Mouse (Mus musculus): ENCODE data around the gene Ctdnep1. TPM values are rescaled to one million over a fixed set of nuclear protein-coding genes. Genes with fewer than 3 reads are reported as not detected.

Gene Ctdnep1
- total RNA-seq, 2 experiments from 2014 or later: 19.3 to 254 TPM

- no peak for ATAC-seq (replicated peaks; ENCODE audit: poor library complexity, severe bottlenecking)
These were observed 42.7 kb downstream of the Ctdnep1 start for GRCm38 (mm10) chr11:70023481-70024150.

DNA sequence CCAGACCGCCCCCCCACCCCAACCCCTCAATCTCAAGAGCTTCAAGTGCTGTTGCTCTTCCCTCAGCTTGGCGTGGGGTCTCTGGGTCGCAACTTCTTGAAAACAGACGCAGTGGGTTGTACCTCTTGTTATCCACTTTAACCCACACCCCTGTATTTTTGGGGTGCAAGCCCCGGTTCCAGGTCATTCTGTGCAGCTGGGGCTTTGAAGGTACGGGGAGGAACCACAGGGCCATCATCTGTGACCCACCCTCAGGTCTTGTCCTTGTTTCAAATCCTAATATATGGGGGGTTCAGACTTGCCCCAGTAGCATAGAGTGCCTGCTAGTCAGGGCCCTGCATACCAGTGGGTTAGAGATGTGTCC, 43.2 kb downstream of the Ctdnep1 start:
- no peak for ATAC-seq (replicated peaks; ENCODE audit: poor library complexity, severe bottlenecking)

GRCm38 (mm10) chr11:70026689-70027088, 45.7 kb downstream of the Ctdnep1 start:
- ATAC-seq (replicated peaks; ENCODE audit: poor library complexity, severe bottlenecking): no peak

DNA sequence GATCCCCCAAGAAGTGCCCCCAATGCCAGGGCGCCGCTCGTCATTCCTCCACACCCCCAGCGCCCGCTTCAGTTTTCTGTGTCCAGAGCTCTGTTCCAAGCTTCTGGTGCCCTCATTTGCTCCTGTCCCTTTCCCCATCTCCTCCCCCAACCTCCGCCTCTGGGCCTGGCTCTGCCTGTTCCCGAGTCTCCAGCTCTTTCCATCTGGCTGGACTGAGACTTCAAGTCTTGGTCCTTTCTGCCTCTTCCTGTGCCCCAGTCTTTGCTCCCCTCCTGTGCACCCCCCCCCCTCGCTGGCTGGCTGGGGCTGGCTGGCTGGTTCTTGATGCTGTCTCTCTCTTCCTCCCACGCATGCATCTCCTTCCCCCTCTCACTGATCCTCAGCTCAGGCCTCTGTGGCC, 46.4 kb downstream of the Ctdnep1 start:
- ATAC-seq (replicated peaks; ENCODE audit: poor library complexity, severe bottlenecking): no peak

DNA sequence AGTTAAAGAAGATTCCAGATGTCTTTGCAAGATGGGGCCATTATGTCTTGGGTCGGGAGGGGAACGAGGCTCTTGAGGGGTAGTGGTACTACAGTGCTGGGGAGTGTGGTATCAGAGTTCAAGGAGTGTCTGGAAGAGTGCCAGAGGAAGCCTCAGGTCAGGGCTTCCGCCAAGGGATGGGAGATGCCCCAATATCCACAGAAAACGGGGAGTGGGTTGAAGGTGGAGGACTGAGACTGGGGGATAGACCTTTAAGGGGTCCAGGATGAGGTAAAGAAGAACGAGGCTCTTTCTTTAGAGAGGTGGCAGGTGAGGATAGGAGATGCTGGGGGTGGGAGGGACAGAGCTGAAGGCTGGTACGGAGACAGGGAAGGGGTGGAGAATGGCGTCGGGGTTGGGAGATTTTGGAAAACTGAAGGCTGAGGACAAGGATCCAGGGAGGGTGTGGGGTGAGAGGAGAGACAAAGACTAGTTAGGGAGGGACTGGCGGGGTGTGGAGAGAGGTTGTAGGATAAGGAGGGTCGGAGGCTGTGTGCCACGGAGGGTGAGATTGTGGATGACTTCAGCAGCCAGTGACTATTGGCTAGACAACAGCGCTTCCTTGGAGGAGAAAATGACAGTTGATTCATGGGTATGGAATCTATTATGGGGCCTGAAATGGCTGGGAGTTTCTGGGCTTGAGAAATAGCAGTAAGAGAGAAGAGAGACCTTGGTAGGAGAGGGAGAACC, 47.6 kb downstream of the Ctdnep1 start:
- no peak for ATAC-seq (replicated peaks; ENCODE audit: poor library complexity, severe bottlenecking)

GRCm38 (mm10) chr11:70029130-70029801, 48.3 kb downstream of the Ctdnep1 start:
- ATAC-seq (replicated peaks; ENCODE audit: poor library complexity, severe bottlenecking): peak; percentile 69

DNA sequence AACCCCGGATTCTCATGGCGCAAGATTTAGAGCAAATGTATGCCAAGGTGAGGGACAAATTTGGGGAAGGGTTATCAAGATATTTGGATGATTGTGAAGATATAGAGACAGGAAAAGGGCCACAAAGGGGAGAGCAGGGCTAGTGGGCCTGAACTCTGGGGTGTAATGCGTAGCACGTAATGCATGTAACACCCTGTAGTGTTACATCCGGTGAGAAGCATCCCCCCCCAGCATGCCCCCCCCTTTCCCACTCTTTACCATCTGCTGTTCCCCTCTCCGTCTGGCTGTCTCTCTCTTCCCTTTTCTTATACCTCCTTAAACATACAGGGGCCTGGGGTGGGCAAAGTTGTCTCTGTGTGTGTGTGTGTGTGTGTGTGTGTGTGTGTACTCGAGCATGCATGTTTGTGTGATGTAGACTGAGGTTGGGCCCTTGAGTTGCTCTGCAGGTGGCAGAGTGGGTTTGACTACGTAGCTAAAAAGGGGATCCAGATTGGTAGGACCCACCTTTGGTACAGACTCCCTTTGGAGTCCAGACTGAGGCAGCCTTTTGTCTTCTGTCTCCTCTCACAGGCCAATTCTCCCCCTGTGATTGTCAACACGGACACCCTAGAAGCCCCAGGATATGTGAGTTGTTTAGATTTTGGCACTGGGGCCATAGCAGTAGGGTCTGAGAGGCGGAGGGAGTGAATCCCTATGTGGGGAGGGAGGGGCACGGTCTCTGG, 49.0 kb downstream of the Ctdnep1 start:
- peak; percentile 25; the same call in 1 of the 2 replicates for ATAC-seq (replicated peaks; ENCODE audit: poor library complexity, severe bottlenecking)

- no peak for ATAC-seq (replicated peaks; ENCODE audit: poor library complexity, severe bottlenecking)
These were observed 49.8 kb downstream of the Ctdnep1 start for GRCm38 (mm10) chr11:70030651-70031320.

DNA sequence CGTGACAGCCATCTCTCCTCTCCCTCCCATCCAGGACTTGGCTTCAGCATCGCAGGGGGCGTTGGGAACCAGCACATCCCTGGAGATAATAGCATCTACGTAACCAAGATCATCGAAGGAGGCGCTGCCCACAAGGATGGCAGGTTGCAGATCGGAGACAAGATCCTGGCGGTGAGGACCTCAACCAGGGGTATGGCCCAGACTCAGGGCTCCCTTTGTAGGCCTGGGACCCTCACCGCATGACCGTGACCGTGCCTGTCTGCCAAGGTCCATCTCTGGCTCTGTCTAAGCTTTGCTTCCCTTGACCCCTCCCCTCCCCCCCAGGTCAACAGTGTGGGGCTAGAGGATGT, 50.3 kb downstream of the Ctdnep1 start:
- no peak for ATAC-seq (replicated peaks; ENCODE audit: poor library complexity, severe bottlenecking)

DNA sequence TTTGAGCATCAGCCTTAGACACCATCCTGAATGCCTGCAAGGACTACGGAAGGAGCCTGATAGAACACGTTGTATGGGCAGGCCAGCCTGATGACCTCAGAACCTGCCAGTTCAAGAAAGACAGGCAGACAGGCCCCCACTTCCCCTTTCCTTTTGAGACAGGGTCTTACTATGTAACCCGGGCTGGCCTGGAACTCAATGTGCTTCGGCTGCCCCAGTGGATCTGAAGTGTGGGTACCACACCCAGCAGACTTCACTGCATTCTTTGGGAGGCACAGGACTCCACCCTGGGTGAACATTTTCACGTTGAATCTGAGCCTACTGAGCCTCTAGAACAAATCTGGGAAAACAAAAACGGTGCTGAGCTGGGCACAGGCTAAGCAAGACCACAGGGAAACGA, 57.2 kb downstream of the Ctdnep1 start:
- ATAC-seq (replicated peaks; ENCODE audit: poor library complexity, severe bottlenecking): peak; percentile 44; the same call in 1 of the 2 replicates

- no peak for ATAC-seq (replicated peaks; ENCODE audit: poor library complexity, severe bottlenecking)
These were observed 58.7 kb downstream of the Ctdnep1 start for GRCm38 (mm10) chr11:70039631-70040030.

- ATAC-seq (replicated peaks; ENCODE audit: poor library complexity, severe bottlenecking): no peak
These were observed 59.2 kb downstream of the Ctdnep1 start for GRCm38 (mm10) chr11:70040184-70040583.

Other genes with a start within 250 kb of the Ctdnep1 start
Only the 30 nearest of the 36 such genes appear.
- not detected in 2 replicates for gene Chrnb1, start 185.2 kb upstream of the Ctdnep1 start, total RNA-seq (2014; fragmentation: Nextera tagmentation)
- gene Chrnb1, start 185.2 kb upstream of the Ctdnep1 start, total RNA-seq (2017): 0.82 TPM in 1 of 2 replicates, not detected in the other
- 1.6 and 2.9 TPM in 2 replicates for gene Fgf11, start 179.3 kb upstream of the Ctdnep1 start, total RNA-seq (2014; fragmentation: Nextera tagmentation)
- gene Fgf11, start 179.3 kb upstream of the Ctdnep1 start, total RNA-seq (2017): not detected in 2 replicates
- gene Tmem102, start 175.5 kb upstream of the Ctdnep1 start, total RNA-seq (2014; fragmentation: Nextera tagmentation): not detected in 2 replicates
- not detected in 2 replicates for gene Tmem102, start 175.5 kb upstream of the Ctdnep1 start, total RNA-seq (2017)
- gene Gm39566, start 165.9 kb upstream of the Ctdnep1 start, total RNA-seq (2014; fragmentation: Nextera tagmentation): not detected in 2 replicates
- gene Gm39566, start 165.9 kb upstream of the Ctdnep1 start, total RNA-seq (2017): not detected in 2 replicates
- not detected in 2 replicates for gene Spem2, start 162.7 kb upstream of the Ctdnep1 start, total RNA-seq (2014; fragmentation: Nextera tagmentation)
- not detected in 2 replicates for gene Spem2, start 162.7 kb upstream of the Ctdnep1 start, total RNA-seq (2017)
- gene Spem1, start 159.0 kb upstream of the Ctdnep1 start, total RNA-seq (2014; fragmentation: Nextera tagmentation): not detected in 2 replicates
- gene Spem1, start 159.0 kb upstream of the Ctdnep1 start, total RNA-seq (2017): not detected in 2 replicates
- 13.5 and 33.1 TPM in 2 replicates for gene Nlgn2, start 143.4 kb upstream of the Ctdnep1 start, total RNA-seq (2014; fragmentation: Nextera tagmentation)
- 4.0 and 7.4 TPM in 2 replicates for gene Nlgn2, start 143.4 kb upstream of the Ctdnep1 start, total RNA-seq (2017)
- gene Tmem256, start 142.6 kb upstream of the Ctdnep1 start, total RNA-seq (2014; fragmentation: Nextera tagmentation): 294 and 359 TPM in 2 replicates
- gene Tmem256, start 142.6 kb upstream of the Ctdnep1 start, total RNA-seq (2017): 118 and 164 TPM in 2 replicates
- gene Plscr3, start 134.8 kb upstream of the Ctdnep1 start, total RNA-seq (2014; fragmentation: Nextera tagmentation): 108 and 109 TPM in 2 replicates
- gene Plscr3, start 134.8 kb upstream of the Ctdnep1 start, total RNA-seq (2017): 24.9 and 25.2 TPM in 2 replicates
- 0.60 TPM in 1 of 2 replicates, not detected in the other for gene Tnk1, start 122.4 kb upstream of the Ctdnep1 start, total RNA-seq (2014; fragmentation: Nextera tagmentation)
- not detected in 2 replicates for gene Tnk1, start 122.4 kb upstream of the Ctdnep1 start, total RNA-seq (2017)
- gene Tmem95, start 103.1 kb upstream of the Ctdnep1 start, total RNA-seq (2014; fragmentation: Nextera tagmentation): not detected in 2 replicates
- not detected in 2 replicates for gene Tmem95, start 103.1 kb upstream of the Ctdnep1 start, total RNA-seq (2017)
- gene Kctd11, start 99.8 kb upstream of the Ctdnep1 start, total RNA-seq (2014; fragmentation: Nextera tagmentation): 0.41 and 4.2 TPM in 2 replicates
- gene Kctd11, start 99.8 kb upstream of the Ctdnep1 start, total RNA-seq (2017): 1.1 and 2.6 TPM in 2 replicates
- 52.4 and 65.1 TPM in 2 replicates for gene Acap1, start 85.6 kb upstream of the Ctdnep1 start, total RNA-seq (2014; fragmentation: Nextera tagmentation)
- gene Acap1, start 85.6 kb upstream of the Ctdnep1 start, total RNA-seq (2017): 47.0 and 50.7 TPM in 2 replicates
- 1.3 and 3.5 TPM in 2 replicates for gene 2810408A11Rik, start 80.2 kb upstream of the Ctdnep1 start, total RNA-seq (2014; fragmentation: Nextera tagmentation)
- gene 2810408A11Rik, start 80.2 kb upstream of the Ctdnep1 start, total RNA-seq (2017): 3.6 and 6.4 TPM in 2 replicates
- gene Neurl4, start 80.1 kb upstream of the Ctdnep1 start, total RNA-seq (2014; fragmentation: Nextera tagmentation): 32.0 and 38.9 TPM in 2 replicates
- 20.7 and 27.5 TPM in 2 replicates for gene Neurl4, start 80.1 kb upstream of the Ctdnep1 start, total RNA-seq (2017)
- gene Gps2, start 67.3 kb upstream of the Ctdnep1 start, total RNA-seq (2014; fragmentation: Nextera tagmentation): 71.5 and 99.8 TPM in 2 replicates
- gene Gps2, start 67.3 kb upstream of the Ctdnep1 start, total RNA-seq (2017): 47.1 and 58.2 TPM in 2 replicates
- gene Eif5a, start 59.2 kb upstream of the Ctdnep1 start, total RNA-seq (2014; fragmentation: Nextera tagmentation): 1,453 and 1,476 TPM in 2 replicates
- 890 and 976 TPM in 2 replicates for gene Eif5a, start 59.2 kb upstream of the Ctdnep1 start, total RNA-seq (2017)
- gene Ybx2, start 45.4 kb upstream of the Ctdnep1 start, total RNA-seq (2014; fragmentation: Nextera tagmentation): not detected in 2 replicates
- gene Ybx2, start 45.4 kb upstream of the Ctdnep1 start, total RNA-seq (2017): 2.1 TPM in 1 of 2 replicates, not detected in the other
- gene Slc2a4, start 33.0 kb upstream of the Ctdnep1 start, total RNA-seq (2014; fragmentation: Nextera tagmentation): not detected in 2 replicates
- not detected in 2 replicates for gene Slc2a4, start 33.0 kb upstream of the Ctdnep1 start, total RNA-seq (2017)
- not detected in 2 replicates for gene Cldn7, start 16.4 kb upstream of the Ctdnep1 start, total RNA-seq (2014; fragmentation: Nextera tagmentation)
- gene Cldn7, start 16.4 kb upstream of the Ctdnep1 start, total RNA-seq (2017): not detected in 2 replicates
- 59.4 and 70.0 TPM in 2 replicates for gene Elp5, start 1.4 kb downstream of the Ctdnep1 start, total RNA-seq (2014; fragmentation: Nextera tagmentation)
- gene Elp5, start 1.4 kb downstream of the Ctdnep1 start, total RNA-seq (2017): 58.2 and 77.5 TPM in 2 replicates
- gene Gabarap, start 10.0 kb downstream of the Ctdnep1 start, total RNA-seq (2014; fragmentation: Nextera tagmentation): 288 and 367 TPM in 2 replicates
- 239 and 250 TPM in 2 replicates for gene Gabarap, start 10.0 kb downstream of the Ctdnep1 start, total RNA-seq (2017)
- gene Phf23, start 14.6 kb downstream of the Ctdnep1 start, total RNA-seq (2014; fragmentation: Nextera tagmentation): 41.7 and 45.8 TPM in 2 replicates
- 30.2 and 32.3 TPM in 2 replicates for gene Phf23, start 14.6 kb downstream of the Ctdnep1 start, total RNA-seq (2017)
- gene Dvl2, start 19.4 kb downstream of the Ctdnep1 start, total RNA-seq (2014; fragmentation: Nextera tagmentation): 4.6 and 24.5 TPM in 2 replicates
- gene Dvl2, start 19.4 kb downstream of the Ctdnep1 start, total RNA-seq (2017): 16.1 and 18.0 TPM in 2 replicates
- 39.7 and 55.8 TPM in 2 replicates for gene Acadvl, start 34.3 kb downstream of the Ctdnep1 start, total RNA-seq (2014; fragmentation: Nextera tagmentation)
- 40.3 and 42.1 TPM in 2 replicates for gene Acadvl, start 34.3 kb downstream of the Ctdnep1 start, total RNA-seq (2017)
- gene Dlg4, start 35.8 kb downstream of the Ctdnep1 start, total RNA-seq (2014; fragmentation: Nextera tagmentation): 11.4 and 12.3 TPM in 2 replicates
- 1.3 and 3.5 TPM in 2 replicates for gene Dlg4, start 35.8 kb downstream of the Ctdnep1 start, total RNA-seq (2017)
- gene Asgr1, start 72.9 kb downstream of the Ctdnep1 start, total RNA-seq (2014; fragmentation: Nextera tagmentation): not detected in 2 replicates
- gene Asgr1, start 72.9 kb downstream of the Ctdnep1 start, total RNA-seq (2017): not detected in 2 replicates
- 3.9 TPM in 1 of 2 replicates, not detected in the other for gene Asgr2, start 111.5 kb downstream of the Ctdnep1 start, total RNA-seq (2014; fragmentation: Nextera tagmentation)
- gene Asgr2, start 111.5 kb downstream of the Ctdnep1 start, total RNA-seq (2017): not detected in 2 replicates
- gene Mgl2, start 149.2 kb downstream of the Ctdnep1 start, total RNA-seq (2014; fragmentation: Nextera tagmentation): 11.3 and 13.2 TPM in 2 replicates
- gene Mgl2, start 149.2 kb downstream of the Ctdnep1 start, total RNA-seq (2017): 36.5 and 37.9 TPM in 2 replicates
- 6.9 and 11.3 TPM in 2 replicates for gene Clec10a, start 175.0 kb downstream of the Ctdnep1 start, total RNA-seq (2014; fragmentation: Nextera tagmentation)
- 9.8 and 13.9 TPM in 2 replicates for gene Clec10a, start 175.0 kb downstream of the Ctdnep1 start, total RNA-seq (2017)

All from granulocyte monocyte progenitor cell, adult 5-6 weeks (primary cell).